Comparison of ENCODE assay signal across 8 mouse cellular contexts in the genomic region with DNA sequence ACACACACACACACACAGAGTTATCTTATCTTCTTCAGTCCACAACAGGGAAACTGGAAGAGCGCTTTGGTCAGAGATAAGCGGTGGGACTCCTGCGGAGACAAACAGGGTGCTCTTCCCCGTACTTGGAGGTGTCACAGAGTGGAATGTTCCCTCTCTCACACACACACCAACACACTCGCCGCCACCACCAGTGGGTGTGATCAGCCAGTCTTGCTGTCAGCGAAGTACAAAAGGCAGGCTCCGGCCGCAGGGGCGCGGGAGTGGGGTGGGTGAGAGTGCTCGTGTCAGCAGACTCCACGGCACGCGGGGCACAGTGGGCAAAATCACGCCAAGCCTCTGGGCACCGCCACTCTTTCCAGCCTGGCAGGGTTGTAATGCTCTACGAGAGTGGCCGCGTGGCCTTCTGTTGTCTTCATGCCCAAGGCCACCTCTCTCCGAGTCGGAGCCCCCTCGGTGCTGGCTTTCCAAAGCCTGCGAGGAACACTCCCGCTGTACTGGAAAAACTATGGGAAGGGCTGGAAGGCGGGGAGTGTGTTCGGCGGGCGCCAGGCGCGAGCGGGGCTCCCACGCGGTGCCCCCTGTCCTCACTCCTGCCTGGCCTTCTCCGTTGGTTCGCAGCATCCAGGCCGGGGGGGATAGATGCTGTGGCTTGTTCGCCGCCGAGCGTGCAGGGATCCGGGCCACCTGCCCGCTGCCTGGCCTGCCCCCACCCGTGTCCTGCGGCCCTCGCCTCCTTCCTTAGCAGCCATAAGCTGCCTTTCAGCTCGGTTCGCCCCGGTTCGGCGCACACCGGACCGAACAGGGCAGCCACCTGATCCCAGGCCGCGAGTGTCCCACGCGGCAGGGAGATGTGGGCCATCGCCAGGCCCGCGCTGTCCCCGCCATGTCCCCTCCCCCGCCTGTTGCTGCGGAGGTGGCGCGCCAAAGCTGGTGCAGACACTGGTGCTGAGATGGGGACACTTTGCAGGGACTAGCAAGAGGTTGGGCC. TPM values are rescaled to one million over a fixed set of nuclear protein-coding genes. Genes with fewer than 3 reads are reported as not detected.
A peak's percentile ranks its signal among the peaks of the same experiment; 100 is the strongest.
DNase-seq lines count a peak whose midpoint lies in the region; ATAC-seq and TF ChIP-seq lines count a peak whose summit lies in the region.

No protein-coding gene starts in this region.

- peaks cover 26% of the 10 kb centered on the region for H3K27me3 ChIP-seq in forebrain, embryonic 15.5 days
- H3K27me3 ChIP-seq in midbrain, postnatal 0 days (ENCODE audit: insufficient read depth, low read length): peaks cover 21% of the 10 kb centered on the region

- H3K4me1 ChIP-seq in forebrain, embryonic 15.5 days: peaks cover 41% of the 10 kb centered on the region
- H3K4me1 ChIP-seq in midbrain, postnatal 0 days (ENCODE audit: insufficient read depth, low read length): peaks cover 7% of the 10 kb centered on the region; the same call in 1 of the 2 replicates

- no peaks in the 10 kb centered on the region for H3K36me3 ChIP-seq in forebrain, embryonic 15.5 days
- H3K36me3 ChIP-seq in midbrain, postnatal 0 days (ENCODE audit: insufficient read depth, low read length): no peaks in the 10 kb centered on the region

- H3K4me3 ChIP-seq in forebrain, embryonic 15.5 days: peak overlapping the region; percentile 35
- peak overlapping the region; percentile 34 for H3K4me3 ChIP-seq in midbrain, postnatal 0 days (ENCODE audit: low read depth, low read length)

- H3K9me3 ChIP-seq in forebrain, embryonic 15.5 days: no peaks in the 10 kb centered on the region
- no peaks in the 10 kb centered on the region for H3K9me3 ChIP-seq in midbrain, postnatal 0 days (ENCODE audit: low read length)

- 4% methylated on average over 65 of the region's 65 CpGs for WGBS in forebrain, embryonic 15.5 days
- WGBS in midbrain, postnatal 0 days: 4% methylated on average over 59 of the region's 65 CpGs

- ATAC-seq in forebrain, embryonic 15.5 days (replicated peaks): no peak
- ATAC-seq in midbrain, postnatal 0 days (ENCODE audit: low FRiP score): 0 out of 2 replicates have a peak, but pooled peaks have one; percentile 26

- DNase-seq in kidney, adult 18-20 months: peak; percentile 15
- DNase-seq in kidney, adult 11 months: no peak
- DNase-seq in cerebellum, adult 11 months: peak; percentile 69
- peak; percentile 8 for DNase-seq in kidney, adult 9 months
- DNase-seq in midbrain, postnatal 0 days (ENCODE audit: low spot score): no peak
- DNase-seq in urinary bladder, postnatal 25 days (ENCODE audit: low spot score): no peak
- no peak for DNase-seq in right cerebral cortex, postnatal 14 days

- H3K4me2 ChIP-seq in forebrain, embryonic 15.5 days (replicated peaks): peak overlapping the region; percentile 64
- peak overlapping the region; percentile 73 for H3K4me2 ChIP-seq in midbrain, postnatal 0 days (ENCODE audit: low read depth, low read length, poor library complexity, severe bottlenecking)

- TF ChIP-seq CTCF in midbrain, postnatal 0 days (IDR thresholded peaks at IDR 0.05): no peak

- 0 out of 2 replicates have a peak overlapping the region, but pooled peaks have one; percentile 17 for H3K27ac ChIP-seq in forebrain, embryonic 15.5 days (replicated peaks)
- no peak overlapping the region for H3K27ac ChIP-seq in midbrain, postnatal 0 days (ENCODE audit: low read depth, low read length)

- peak overlapping the region; percentile 31; the same call in 1 of the 2 replicates for H3K9ac ChIP-seq in forebrain, embryonic 15.5 days (replicated peaks)
- H3K9ac ChIP-seq in midbrain, postnatal 0 days (replicated peaks; ENCODE audit: low read length, poor library complexity, severe bottlenecking): peak overlapping the region; percentile 48

RNA-seq across cellular contexts. Expression of gene Prox1, which starts 4.5 kb away (rescaled TPM):
- polyA plus RNA-seq in forebrain, embryonic 15.5 days (2015; fragmentation: Nextera tagmentation; extraction: Ambion mirVana): 10.1 and 13.1 TPM in 2 replicates
- 11.1 and 16.0 TPM in 2 replicates for total RNA-seq in midbrain, postnatal 0 days (2014; rRNA removed)
- polyA plus RNA-seq in midbrain, postnatal 0 days (2015; fragmentation: Nextera tagmentation; extraction: Ambion mirVana): 6.0 and 11.9 TPM in 2 replicates

Comparison
In these comparisons a context has a peak if more than half of its experiments do, and no peak if none do; other contexts are left out.
1. DNase-seq: peak in kidney, adult 18-20 months (single experiment), cerebellum, adult 11 months (single experiment) and kidney, adult 9 months (single experiment); none in kidney, adult 11 months (single experiment), midbrain, postnatal 0 days (single experiment), urinary bladder, postnatal 25 days (single experiment) and right cerebral cortex, postnatal 14 days (single experiment).